Mouse (Mus musculus): ENCODE data around the gene Zmat3. TPM values are rescaled to one million over a fixed set of nuclear protein-coding genes. Genes with fewer than 3 reads are reported as not detected.

Gene Zmat3
- 7.2 TPM for total RNA-seq (2023)

DNA sequence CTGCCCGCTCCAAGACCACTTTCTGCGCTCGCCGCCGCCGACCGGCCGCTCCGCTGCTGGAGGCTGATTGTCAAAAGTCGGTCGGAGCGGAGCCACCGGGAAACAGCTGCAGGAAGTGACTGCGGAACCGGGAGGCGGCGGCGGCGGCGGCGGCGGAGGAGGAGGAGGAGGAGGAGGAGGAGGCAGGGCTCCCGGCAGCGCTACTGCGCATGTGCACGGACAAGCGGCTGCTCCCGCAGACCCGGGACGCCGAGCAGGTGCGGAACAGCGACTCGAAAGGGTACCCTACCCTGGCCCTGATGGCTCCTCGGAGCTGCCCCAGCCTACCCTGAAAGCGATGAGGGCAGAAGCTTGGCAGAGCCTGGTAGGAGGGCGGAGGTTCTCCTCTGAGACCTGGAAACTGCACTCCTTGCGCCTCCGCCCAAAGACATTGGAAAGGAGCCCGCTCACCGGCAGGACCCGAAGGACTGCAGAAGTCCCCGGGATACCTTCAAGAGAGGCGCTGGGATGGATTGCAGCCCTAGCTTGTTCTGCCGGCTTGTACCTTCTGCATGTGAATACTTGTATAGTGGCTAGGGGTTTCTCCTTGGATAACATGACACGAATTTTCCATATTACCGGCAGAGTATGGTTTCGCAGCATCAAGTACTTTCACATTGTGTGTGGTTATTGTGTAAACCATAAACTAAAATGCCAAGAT, at the start of gene Zmat3:
Gene Zmat3, minus strand, starts transcription at position 469 of the 700 bp plus-strand sequence.

GRCm38 (mm10) chr3:32397461-32398174, 31.8 kb upstream of the Zmat3 start, which contains the start of gene Pik3ca:
Gene Pik3ca, plus strand, starts transcription at chr3:32397671.

Other genes with a start within 250 kb of the Zmat3 start
- 53.1 TPM for gene Pik3ca, start 31.7 kb upstream of the Zmat3 start, total RNA-seq (2023)
- 1.1 TPM for gene Kcnmb3, start 126.2 kb upstream of the Zmat3 start, total RNA-seq (2023)
- gene Zfp639, start 144.2 kb upstream of the Zmat3 start, total RNA-seq (2023) = 47.6 TPM
- gene Mfn1, start 163.5 kb upstream of the Zmat3 start, total RNA-seq (2023) = 43.4 TPM

All from CD8-positive naive resting alpha-beta T cell, adult 57 days (primary cell).